Mouse (Mus musculus) hindbrain, embryonic 16.5 days (tissue): ENCODE results near the gene Pkd2. TPM values are rescaled to one million over a fixed set of nuclear protein-coding genes. Genes with fewer than 3 reads are reported as not detected.
"Not testable (repeated sequence)": the region's sequence is repeated elsewhere in the genome, so short reads cannot be mapped to it uniquely, and the experiment has no call there.

Source experiments
- ATAC-seq: fragments of 200-750 bp; cut with Nextera tagmentation; 2 replicates; pipeline ENCODE4 v1.8.0; 2017; ENCODE audit warnings: moderate TSS enrichment, moderate library complexity
- H3K27ac ChIP-seq: fragments of 300-500 bp; sonication (generic); 2 replicates; pipeline ENCODE4 v1.5.1; 2014; ENCODE audit warnings: low read depth, mild to moderate bottlenecking, control low read depth, low read length, moderate library complexity
- H3K27me3 ChIP-seq: fragments of 300-500 bp; sonication (generic); replicated peaks from 2 replicates; pipeline ENCODE4 v1.6.1; 2014; ENCODE audit warnings: low read length; ENCODE audit not compliant: control insufficient read depth, insufficient read depth
- H3K36me3 ChIP-seq: fragments of 300-500 bp; sonication (generic); 2 replicates; pipeline ENCODE4 v1.6.1; 2014; ENCODE audit warnings: mild to moderate bottlenecking, low read length, moderate library complexity, mixed read lengths; ENCODE audit not compliant: control insufficient read depth, insufficient read depth
- H3K4me1 ChIP-seq: fragments of 300-500 bp; sonication (generic); 2 replicates; pipeline ENCODE4 v1.6.1; 2014; ENCODE audit warnings: low read depth, low read length; ENCODE audit not compliant: control insufficient read depth, insufficient read depth
- H3K4me2 ChIP-seq: fragments of 300-500 bp; sonication (generic); 2 replicates; pipeline ENCODE4 v1.6.1; 2014; ENCODE audit warnings: mild to moderate bottlenecking, low read length, control low read depth, moderate library complexity
- H3K4me3 ChIP-seq: fragments of 300-500 bp; sonication (generic); 2 replicates; pipeline ENCODE4 v1.5.1; 2014; ENCODE audit warnings: mild to moderate bottlenecking, low read length, control low read depth, moderate library complexity
- H3K9ac ChIP-seq: fragments of 300-500 bp; sonication (generic); 2 replicates; pipeline ENCODE4 v1.6.1; 2014; ENCODE audit warnings: low read depth, mild to moderate bottlenecking, control low read depth, low read length, moderate library complexity
- H3K9me3 ChIP-seq: fragments of 300-500 bp; sonication (generic); 2 replicates; pipeline ENCODE4 v1.6.1; 2014; ENCODE audit warnings: mild to moderate bottlenecking, low read length, moderate library complexity; ENCODE audit not compliant: control insufficient read depth
- WGBS: fragments of 180-500 bp; shearing (Covaris S2); extraction: QIAGEN DNeasy Blood & Tissue Kit; methylation state at CpG from one replicate; pipeline ENCODE4 v1.1.7; 2014; 5-methylcytosine and 5-hydroxymethylcytosine counted together
- polyA plus RNA-seq: library from polyadenylated mRNA; unstranded; fragments of >200 nt; fragmentation: Nextera tagmentation; extraction: Ambion mirVana; gene quantifications from 2 replicates; pipeline ENCODE4 v1.2.1, GENCODE M21; 2015

Pkd2 gene
- polyA plus RNA-seq, 1 experiment from 2014 or later, result 5.8 TPM

- H3K27me3 ChIP-seq, result no peaks in the 10 kb centered on the region
- no peak within 1 kb of the TSS for H3K9ac ChIP-seq
- H3K36me3 ChIP-seq, result no peaks in the 10 kb centered on the region
- H3K4me1 ChIP-seq, result no peaks in the 10 kb centered on the region
- ATAC-seq, result no peak
- no peaks in the 10 kb centered on the region for H3K9me3 ChIP-seq
- no peak within 1 kb of the TSS for H3K27ac ChIP-seq
- no peak within 1 kb of the TSS for H3K4me3 ChIP-seq
- H3K4me2 ChIP-seq, result no peak within 1 kb of the TSS
- 75% methylated on average over 7 of the region's 7 CpGs for WGBS
These were observed 24.4 kb upstream of the Pkd2 start, which contains the start of gene Spp1 for GRCm38 (mm10) chr5:104434835-104435301. Gene Spp1, plus strand, starts transcription at chr5:104435118.

GRCm38 (mm10) chr5:104436406-104437076 lies 22.7 kb upstream of the Pkd2 start:
- Histone ChIP-seq H3K4me2 (no peak overlapping the region), H3K4me3 (no peak overlapping the region), H3K27ac (no peak overlapping the region), H3K27me3 (no peaks in the 10 kb centered on the region), H3K36me3 (no peaks in the 10 kb centered on the region), H3K4me1 (no peaks in the 10 kb centered on the region), H3K9me3 (no peaks in the 10 kb centered on the region), H3K9ac (no peak overlapping the region)
- ATAC-seq, result no peak
- 86% methylated on average over 7 of the region's 7 CpGs for WGBS

GRCm38 (mm10) chr5:104442396-104442795 lies 16.9 kb upstream of the Pkd2 start:
- ATAC-seq, result no peak
- no peak overlapping the region for H3K27ac ChIP-seq
- H3K27me3 ChIP-seq, result no peaks in the 10 kb centered on the region
- no peaks in the 10 kb centered on the region for H3K9me3 ChIP-seq
- no peaks in the 10 kb centered on the region for H3K36me3 ChIP-seq
- 74% methylated on average over 6 of the region's 6 CpGs for WGBS
- H3K4me3 ChIP-seq, result no peak overlapping the region
- no peak overlapping the region for H3K4me2 ChIP-seq
- H3K9ac ChIP-seq, result no peak overlapping the region
- H3K4me1 ChIP-seq, result no peaks in the 10 kb centered on the region

- no peaks in the 10 kb centered on the region for H3K36me3 ChIP-seq
- H3K27ac ChIP-seq, result no peak overlapping the region
- H3K9me3 ChIP-seq, result no peaks in the 10 kb centered on the region
- no peaks in the 10 kb centered on the region for H3K27me3 ChIP-seq
- H3K4me2 ChIP-seq, result no peak overlapping the region
- 69% methylated on average over 1 of the region's 1 CpGs for WGBS
- no peak overlapping the region for H3K9ac ChIP-seq
- ATAC-seq, result no peak
- no peak overlapping the region for H3K4me3 ChIP-seq
- H3K4me1 ChIP-seq, result no peaks in the 10 kb centered on the region
These were observed 16.4 kb upstream of the Pkd2 start for GRCm38 (mm10) chr5:104442850-104443249.

GRCm38 (mm10) chr5:104446156-104446555 lies 13.1 kb upstream of the Pkd2 start:
- no peak overlapping the region for H3K4me3 ChIP-seq
- H3K9me3 ChIP-seq, result no peaks in the 10 kb centered on the region
- H3K27ac ChIP-seq, result no peak overlapping the region
- WGBS, result 11% methylated on average over 3 of the region's 3 CpGs
- ATAC-seq, result peak; percentile 92
- H3K27me3 ChIP-seq, result no peaks in the 10 kb centered on the region
- no peak overlapping the region for H3K4me2 ChIP-seq
- no peak overlapping the region for H3K9ac ChIP-seq
- H3K36me3 ChIP-seq, result no peaks in the 10 kb centered on the region
- H3K4me1 ChIP-seq, result no peaks in the 10 kb centered on the region

- not testable (repeated sequence) for H3K4me3 ChIP-seq, H3K27ac ChIP-seq, H3K4me2 ChIP-seq, H3K27me3 ChIP-seq, ATAC-seq, H3K9me3 ChIP-seq, H3K9ac ChIP-seq, H3K4me1 ChIP-seq, H3K36me3 ChIP-seq
- WGBS, result 28% methylated on average over 6 of the region's 6 CpGs
These were observed 10.9 kb upstream of the Pkd2 start for GRCm38 (mm10) chr5:104448346-104448745.

GRCm38 (mm10) chr5:104449491-104449890 lies 9.8 kb upstream of the Pkd2 start:
- H3K9ac ChIP-seq, result no peak overlapping the region; the same call in 1 of the 2 replicates
- ATAC-seq, result no peak
- no peak overlapping the region for H3K4me3 ChIP-seq
- H3K27me3 ChIP-seq, result no peaks in the 10 kb centered on the region
- H3K36me3 ChIP-seq, result no peaks in the 10 kb centered on the region
- H3K4me1 ChIP-seq, result no peaks in the 10 kb centered on the region
- H3K9me3 ChIP-seq, result no peaks in the 10 kb centered on the region
- H3K4me2 ChIP-seq, result peak overlapping the region; percentile 8; the same call in 1 of the 2 replicates
- H3K27ac ChIP-seq, result no peak overlapping the region
- 36% methylated on average over 3 of the region's 3 CpGs for WGBS

GRCm38 (mm10) chr5:104453075-104453474 lies 6.2 kb upstream of the Pkd2 start:
- H3K27ac ChIP-seq, result no peak overlapping the region
- WGBS, result 74% methylated on average over 1 of the region's 1 CpGs
- no peak overlapping the region for H3K9ac ChIP-seq
- no peak overlapping the region for H3K4me3 ChIP-seq
- no peaks in the 10 kb centered on the region for H3K36me3 ChIP-seq
- H3K27me3 ChIP-seq, result no peaks in the 10 kb centered on the region
- H3K9me3 ChIP-seq, result no peaks in the 10 kb centered on the region
- no peak overlapping the region for H3K4me2 ChIP-seq
- H3K4me1 ChIP-seq, result no peaks in the 10 kb centered on the region
- no peak for ATAC-seq

- no peaks in the 10 kb centered on the region for H3K9me3 ChIP-seq
- ATAC-seq, result no peak
- H3K4me3 ChIP-seq, result no peak overlapping the region
- H3K27me3 ChIP-seq, result no peaks in the 10 kb centered on the region
- peaks cover 8% of the 10 kb centered on the region for H3K4me1 ChIP-seq
- H3K9ac ChIP-seq, result no peak overlapping the region
- no peaks in the 10 kb centered on the region for H3K36me3 ChIP-seq
- WGBS, result 90% methylated on average over 6 of the region's 6 CpGs
- no peak overlapping the region for H3K4me2 ChIP-seq
- H3K27ac ChIP-seq, result no peak overlapping the region
These were observed 4.7 kb upstream of the Pkd2 start for GRCm38 (mm10) chr5:104454564-104454963.
